In the genomic region with DNA sequence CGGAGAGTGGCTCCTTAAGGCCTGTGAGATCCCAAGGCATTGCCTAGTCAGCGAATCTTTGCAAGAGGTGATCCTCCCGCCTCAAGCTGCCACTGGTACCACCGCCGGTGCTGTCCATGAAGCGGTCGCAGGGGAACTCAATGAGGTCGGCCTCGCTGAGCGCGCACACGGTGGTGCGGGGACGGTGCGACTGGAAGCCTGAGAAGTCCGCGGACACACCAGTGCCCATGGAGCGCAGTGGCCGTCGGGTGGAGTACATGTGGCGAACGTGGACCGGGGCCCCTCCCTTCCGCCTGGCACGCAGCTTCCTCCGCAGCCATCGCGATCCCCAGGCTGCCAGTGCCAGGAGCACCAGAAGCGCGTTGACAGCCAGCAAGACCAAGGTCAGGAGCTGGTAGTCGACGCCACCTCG, we compare ENCODE assay signal across 7 mouse cellular contexts. TPM values are rescaled to one million over a fixed set of nuclear protein-coding genes. Genes with fewer than 3 reads are reported as not detected.
DNase-seq lines count a peak whose midpoint lies in the region; ATAC-seq and TF ChIP-seq lines count a peak whose summit lies in the region.

No protein-coding gene starts in this region.

- in situ Hi-C loops in ES-E14 (cut with MboI; ENCODE audit: low sequenced_read_pairs in 2 of 2, unreplicated experiment in 2 of 2) = no loop called here

- peak overlapping the region; percentile 83 for H3K4me2 ChIP-seq in heart, embryonic 13.5 days
- peak overlapping the region; percentile 95 for H3K4me2 ChIP-seq in limb, embryonic 12.5 days
- H3K4me2 ChIP-seq in midbrain, embryonic 13.5 days (replicated peaks) = peak overlapping the region; percentile 79

- H3K9me3 ChIP-seq in ES-E14 (ENCODE audit: control insufficient read depth, insufficient read depth, low read depth, low read length) = no peaks in the 10 kb centered on the region
- H3K9me3 ChIP-seq in heart, embryonic 13.5 days = no peaks in the 10 kb centered on the region
- no peaks in the 10 kb centered on the region for H3K9me3 ChIP-seq in limb, embryonic 12.5 days
- H3K9me3 ChIP-seq in midbrain, embryonic 13.5 days = no peaks in the 10 kb centered on the region

- ATAC-seq in heart, embryonic 13.5 days (ENCODE audit: extremely low read depth, insufficient number of reproducible peaks, low FRiP score, low TSS enrichment) = no peak
- no peak for ATAC-seq in limb, embryonic 12.5 days (ENCODE audit: insufficient number of reproducible peaks, insufficient read depth, low FRiP score, low TSS enrichment, low read depth)
- ATAC-seq in midbrain, embryonic 13.5 days = peak; percentile 5; the same call in 1 of the 2 replicates

- peaks cover 56% of the 10 kb centered on the region for H3K27me3 ChIP-seq in heart, embryonic 13.5 days (replicated peaks)
- peaks cover 14% of the 10 kb centered on the region for H3K27me3 ChIP-seq in limb, embryonic 12.5 days
- peaks cover 69% of the 10 kb centered on the region for H3K27me3 ChIP-seq in midbrain, embryonic 13.5 days

- H3K9ac ChIP-seq in ES-E14 (ENCODE audit: insufficient read depth, low read depth, low read length, poor library complexity, severe bottlenecking) = no peak overlapping the region
- peak overlapping the region; percentile 82 for H3K9ac ChIP-seq in heart, embryonic 13.5 days
- H3K9ac ChIP-seq in limb, embryonic 12.5 days (replicated peaks) = peak overlapping the region; percentile 89
- peak overlapping the region; percentile 54; the same call in 1 of the 2 replicates for H3K9ac ChIP-seq in midbrain, embryonic 13.5 days (replicated peaks)

- DNase-seq in ES-E14 (ENCODE audit: low read depth, low spot score) (no peak), ZHBTc4 (ENCODE audit: low read depth, low spot score) (peak; percentile 53)
- no peak for DNase-seq in thymus, adult 18-20 months
- DNase-seq in natural killer cell, adult 2 months (ENCODE audit: low spot score in 2 of 2) = no peak

- no peak overlapping the region for H3K27ac ChIP-seq in ES-E14 (ENCODE audit: insufficient read depth, low read depth, low read length, poor library complexity, severe bottlenecking)
- H3K27ac ChIP-seq in heart, embryonic 13.5 days (replicated peaks) = no peak overlapping the region
- H3K27ac ChIP-seq in limb, embryonic 12.5 days = peak overlapping the region; percentile 99
- H3K27ac ChIP-seq in midbrain, embryonic 13.5 days = no peak overlapping the region

- H3K36me3 ChIP-seq in ES-E14 (ENCODE audit: control insufficient read depth, insufficient read depth, low read length, poor library complexity, severe bottlenecking) = no peaks in the 10 kb centered on the region
- no peaks in the 10 kb centered on the region for H3K36me3 ChIP-seq in heart, embryonic 13.5 days
- H3K36me3 ChIP-seq in limb, embryonic 12.5 days = peaks cover 26% of the 10 kb centered on the region; the same call in 1 of the 2 replicates
- H3K36me3 ChIP-seq in midbrain, embryonic 13.5 days = no peaks in the 10 kb centered on the region

- 17% methylated on average over 33 of the region's 33 CpGs for WGBS in heart, embryonic 13.5 days
- WGBS in limb, embryonic 12.5 days = 9% methylated on average over 33 of the region's 33 CpGs
- WGBS in midbrain, embryonic 13.5 days = 16% methylated on average over 33 of the region's 33 CpGs

- H3K4me1 ChIP-seq in ES-E14 (ENCODE audit: control insufficient read depth in 2 of 2, insufficient read depth in 2 of 2, low read length in 2 of 2, poor library complexity in 1 of 2) = peaks cover 0 to 2% of the 10 kb centered on the region in 2 experiments; a peak in 1 of 4 replicates
- peaks cover 37% of the 10 kb centered on the region for H3K4me1 ChIP-seq in heart, embryonic 13.5 days
- H3K4me1 ChIP-seq in limb, embryonic 12.5 days (replicated peaks) = peaks cover 54% of the 10 kb centered on the region
- H3K4me1 ChIP-seq in midbrain, embryonic 13.5 days (replicated peaks) = peaks cover 42% of the 10 kb centered on the region

- H3K4me3 ChIP-seq in ES-E14 (ENCODE audit: insufficient read depth in 1 of 2, low read depth in 1 of 2, low read length in 2 of 2, poor library complexity in 1 of 2, severe bottlenecking in 1 of 2) = peak overlapping the region; percentile 58; a peak in 3 of 4 replicates
- peak overlapping the region; percentile 62 for H3K4me3 ChIP-seq in heart, embryonic 13.5 days
- peak overlapping the region; percentile 67 for H3K4me3 ChIP-seq in limb, embryonic 12.5 days (replicated peaks)
- peak overlapping the region; percentile 49 for H3K4me3 ChIP-seq in midbrain, embryonic 13.5 days (replicated peaks)

TF ChIP-seq in ES-E14, 5 proteins besides CTCF, POLR2A, EP300 and RAD21:
- no peak for TF ChIP-seq CHD2 (IDR thresholded peaks at IDR 0.05; ENCODE audit: low read depth, low read length)
- TF ChIP-seq ZC3H11A (IDR thresholded peaks at IDR 0.05; ENCODE audit: borderline replicate concordance, low read depth, low read length) = no peak
- TF ChIP-seq ZNF384 (IDR thresholded peaks at IDR 0.05; ENCODE audit: low read depth, low read length) = no peak
- peak; percentile 78 for TF ChIP-seq MAFK (IDR thresholded peaks at IDR 0.05; ENCODE audit: insufficient read depth, low read depth, low read length)

RNA-seq across cellular contexts. Expression of a gene that starts 2.9 kb away (rescaled TPM):
- total RNA-seq in ES-E14 (2012; rRNA removed) = 2.4 TPM in 2 replicates
- polyA plus RNA-seq in heart, embryonic 13.5 days (2015; fragmentation: Nextera tagmentation; extraction: Ambion mirVana) = 6.7 and 8.9 TPM in 2 replicates
- 106 and 110 TPM in 2 replicates for polyA plus RNA-seq in limb, embryonic 12.5 days (2016; fragmentation: Nextera tagmentation; extraction: Ambion mirVana)
- 10.2 and 12.3 TPM in 2 replicates for polyA plus RNA-seq in midbrain, embryonic 13.5 days (2015; fragmentation: Nextera tagmentation; extraction: Ambion mirVana)
